Comparison of ENCODE assay signal across 9 mouse cellular contexts in genomic region chr11:78490781-78491241, GRCm38 (mm10). TPM values are rescaled to one million over a fixed set of nuclear protein-coding genes. Genes with fewer than 3 reads are reported as not detected.
DNase-seq lines count a peak whose midpoint lies in the region; ATAC-seq lines count a peak whose summit lies in the region.
"Had no signal": no experiment of that assay in that cellular context is flagged by ENCODE, and none has a peak within 500 bp of the region (broad histone marks: within the 10 kb centered on the region; RNA-seq: fewer than 3 reads in every experiment).

No protein-coding gene starts in this region.

- H3K4me3 ChIP-seq in forebrain, embryonic 14.5 days (ENCODE audit: low read depth, low read length), result peak overlapping the region; percentile 27
- H3K4me3 ChIP-seq in kidney, embryonic 15.5 days (replicated peaks), result peak overlapping the region; percentile 32
- H3K4me3 ChIP-seq in liver, embryonic 13.5 days (replicated peaks), result peak overlapping the region; percentile 23

- WGBS in forebrain, embryonic 14.5 days, result 11% methylated on average over 48 of the region's 48 CpGs
- 11% methylated on average over 48 of the region's 48 CpGs for WGBS in kidney, embryonic 15.5 days
- WGBS in liver, embryonic 13.5 days (ENCODE audit: insufficient replicate concordance), result 15% methylated on average over 48 of the region's 48 CpGs

- peaks cover 22% of the 10 kb centered on the region for H3K36me3 ChIP-seq in forebrain, embryonic 14.5 days (ENCODE audit: control insufficient read depth, insufficient read depth, low read length)
- no peaks in the 10 kb centered on the region for H3K36me3 ChIP-seq in kidney, embryonic 15.5 days
- no peaks in the 10 kb centered on the region for H3K36me3 ChIP-seq in liver, embryonic 13.5 days

- peak overlapping the region; percentile 43; the same call in 1 of the 2 replicates for H3K9ac ChIP-seq in forebrain, embryonic 14.5 days (ENCODE audit: low read length)
- no peak overlapping the region for H3K9ac ChIP-seq in kidney, embryonic 15.5 days
- no peak overlapping the region for H3K9ac ChIP-seq in liver, embryonic 13.5 days

- DNase-seq in kidney, adult 18-20 months, result peak; percentile 23
- DNase-seq in kidney, adult 8-10 months, result no peak
- peak; percentile 73 for DNase-seq in forebrain, embryonic 14.5 days (ENCODE audit: low spot score)
- DNase-seq in liver, embryonic 13.5 days, result no peak
- peak; percentile 61 for DNase-seq in right cerebral cortex, postnatal 14 days
- DNase-seq in gastrocnemius, adult 18-20 months (ENCODE audit: low spot score), result no peak

- 0 out of 2 replicates have a peak, but pooled peaks have one; percentile 51 for ATAC-seq in cerebellum, adult (ENCODE audit: insufficient number of reproducible peaks, low FRiP score, low TSS enrichment)
- peak; percentile 75 for ATAC-seq in forebrain, embryonic 14.5 days
- ATAC-seq in kidney, embryonic 15.5 days (replicated peaks; ENCODE audit: low FRiP score), result no peak; the same call in 1 of the 2 replicates
- ATAC-seq in liver, embryonic 13.5 days (ENCODE audit: low read depth), result no peak

- H3K27ac ChIP-seq in forebrain, embryonic 14.5 days (ENCODE audit: low read depth, low read length), result no peak overlapping the region
- no peak overlapping the region for H3K27ac ChIP-seq in kidney, embryonic 15.5 days
- H3K27ac ChIP-seq in liver, embryonic 13.5 days, result no peak overlapping the region

- peak overlapping the region; percentile 50 for H3K4me2 ChIP-seq in forebrain, embryonic 14.5 days (ENCODE audit: low read length)
- H3K4me2 ChIP-seq in kidney, embryonic 15.5 days, result peak overlapping the region; percentile 54
- H3K4me2 ChIP-seq in liver, embryonic 13.5 days, result peak overlapping the region; percentile 52

- no peaks in the 10 kb centered on the region for H3K9me3 ChIP-seq in forebrain, embryonic 14.5 days (replicated peaks; ENCODE audit: control insufficient read depth, low read length)
- H3K9me3 ChIP-seq in kidney, embryonic 15.5 days (replicated peaks), result no peaks in the 10 kb centered on the region
- no peaks in the 10 kb centered on the region for H3K9me3 ChIP-seq in liver, embryonic 13.5 days (replicated peaks)

- H3K27me3 ChIP-seq in forebrain, embryonic 14.5 days (replicated peaks; ENCODE audit: control insufficient read depth, insufficient read depth, low read length), result peaks cover 5% of the 10 kb centered on the region; the same call in 1 of the 2 replicates
- peaks cover 89% of the 10 kb centered on the region for H3K27me3 ChIP-seq in kidney, embryonic 15.5 days
- peaks cover 82% of the 10 kb centered on the region for H3K27me3 ChIP-seq in liver, embryonic 13.5 days

- peaks cover 12% of the 10 kb centered on the region for H3K4me1 ChIP-seq in forebrain, embryonic 14.5 days (ENCODE audit: control insufficient read depth, insufficient read depth, low read length)
- H3K4me1 ChIP-seq in kidney, embryonic 15.5 days, result peaks cover 13% of the 10 kb centered on the region
- H3K4me1 ChIP-seq in liver, embryonic 13.5 days (replicated peaks), result peaks cover 8% of the 10 kb centered on the region

RNA-seq across cellular contexts. Expression of gene Sarm1, which starts 6.7 kb away (rescaled TPM):
- polyA plus RNA-seq in forebrain, embryonic 14.5 days (2014; fragmentation: Nextera tagmentation; extraction: Ambion mirVana), result 34.9 and 45.6 TPM in 2 replicates
- 1.5 and 1.8 TPM in 2 replicates for polyA plus RNA-seq in kidney, embryonic 15.5 days (2015; fragmentation: Nextera tagmentation; extraction: Ambion mirVana)
- polyA plus RNA-seq in liver, embryonic 13.5 days (2015; fragmentation: Nextera tagmentation; extraction: Ambion mirVana), result 0.16 and 0.29 TPM in 2 replicates
- under 1 TPM; 0.43 to 0.82 TPM for total RNA-seq in gastrocnemius, adult 18-20 months (2021)

RNA-seq across cellular contexts. Expression of gene Vtn, which starts 8.1 kb away (rescaled TPM):
- polyA plus RNA-seq in forebrain, embryonic 14.5 days (2014; fragmentation: Nextera tagmentation; extraction: Ambion mirVana), result 88.4 and 120 TPM in 2 replicates
- 4.5 and 8.1 TPM in 2 replicates for polyA plus RNA-seq in kidney, embryonic 15.5 days (2015; fragmentation: Nextera tagmentation; extraction: Ambion mirVana)
- 297 and 348 TPM in 2 replicates for polyA plus RNA-seq in liver, embryonic 13.5 days (2015; fragmentation: Nextera tagmentation; extraction: Ambion mirVana)
- total RNA-seq in gastrocnemius, adult 18-20 months (2021), result 10 to 100 TPM in 1 of 2 experiments, 1 to 10 TPM in 1; 9.5 to 15.0 TPM
- total RNA-seq: MEL had no signal

RNA-seq across cellular contexts. Expression of gene Sebox, which starts 12.4 kb away (rescaled TPM):
- 0.66 and 0.72 TPM in 2 replicates for polyA plus RNA-seq in forebrain, embryonic 14.5 days (2014; fragmentation: Nextera tagmentation; extraction: Ambion mirVana)
- not detected in 2 replicates for polyA plus RNA-seq in kidney, embryonic 15.5 days (2015; fragmentation: Nextera tagmentation; extraction: Ambion mirVana)
- 0.09 and 0.24 TPM in 2 replicates for polyA plus RNA-seq in liver, embryonic 13.5 days (2015; fragmentation: Nextera tagmentation; extraction: Ambion mirVana)
- not detected for total RNA-seq in gastrocnemius, adult 18-20 months (2021)

RNA-seq across cellular contexts. Expression of gene Tmem199, which starts 21.2 kb away (rescaled TPM):
- 93.1 and 93.2 TPM in 2 replicates for polyA plus RNA-seq in forebrain, embryonic 14.5 days (2014; fragmentation: Nextera tagmentation; extraction: Ambion mirVana)
- 56.7 and 57.1 TPM in 2 replicates for polyA plus RNA-seq in kidney, embryonic 15.5 days (2015; fragmentation: Nextera tagmentation; extraction: Ambion mirVana)
- 30.1 and 31.9 TPM in 2 replicates for polyA plus RNA-seq in liver, embryonic 13.5 days (2015; fragmentation: Nextera tagmentation; extraction: Ambion mirVana)
- 10 to 100 TPM; 13.3 to 15.1 TPM for total RNA-seq in gastrocnemius, adult 18-20 months (2021)

RNA-seq across cellular contexts. Expression of gene Poldip2, which starts 21.2 kb away (rescaled TPM):
- polyA plus RNA-seq in forebrain, embryonic 14.5 days (2014; fragmentation: Nextera tagmentation; extraction: Ambion mirVana), result 185 TPM in 2 replicates
- polyA plus RNA-seq in kidney, embryonic 15.5 days (2015; fragmentation: Nextera tagmentation; extraction: Ambion mirVana), result 169 and 171 TPM in 2 replicates
- polyA plus RNA-seq in liver, embryonic 13.5 days (2015; fragmentation: Nextera tagmentation; extraction: Ambion mirVana), result 78.1 and 82.4 TPM in 2 replicates
- total RNA-seq in gastrocnemius, adult 18-20 months (2021), result 100 to 1,000 TPM in 1 of 2 experiments, 10 to 100 TPM in 1; 99.0 to 100 TPM

Comparison
In these comparisons a context has a peak if more than half of its experiments do, and no peak if none do; other contexts are left out.
1. DNase-seq: peak in kidney, adult 18-20 months (single experiment), forebrain, embryonic 14.5 days (single experiment) and right cerebral cortex, postnatal 14 days (single experiment); none in kidney, adult 8-10 months (0 of 2), liver, embryonic 13.5 days (single experiment) and gastrocnemius, adult 18-20 months (single experiment).
2. ATAC-seq: peak in cerebellum, adult (single experiment) and forebrain, embryonic 14.5 days (single experiment); none in kidney, embryonic 15.5 days (single experiment) and liver, embryonic 13.5 days (single experiment).
3. RNA of gene Sarm1, which starts 6.7 kb away (polyA plus RNA-seq): 34.9 to 45.6 TPM in forebrain, embryonic 14.5 days; 1.5 to 1.8 TPM in kidney, embryonic 15.5 days and 0.16 to 0.29 TPM in liver, embryonic 13.5 days; every median in the first group is over 10 times any median in the second.
4. Peak in every context shown above with its lines, with median percentiles within 50 percentile points of each other: H3K4me2 ChIP-seq and H3K4me3 ChIP-seq.